Mouse (Mus musculus) myocyte (in vitro differentiated cells): ENCODE measurements at regions not wholly inside any gene's neighbourhood (a gene's known extent, or its start where the extent isn't known, plus 50 kb on each side); places are given as distances from the start of the nearest gene placed in this dataset.

Source experiments
- CEBPB ChIP-seq: IDR thresholded peaks from 2 replicates; pipeline ENCODE4 v1.6.1; 2011; ENCODE audit warnings: mild to moderate bottlenecking, moderate library complexity; ENCODE audit not compliant: poor library complexity, insufficient read depth, severe bottlenecking
- E2F4 ChIP-seq: IDR thresholded peaks from one replicate; pipeline ENCODE4 v1.6.1; 2011; ENCODE audit warnings: mild to moderate bottlenecking, control low read depth, moderate library complexity; ENCODE audit not compliant: insufficient read depth
- MAX ChIP-seq: IDR thresholded peaks from one replicate; pipeline ENCODE4 v1.6.1; 2011; ENCODE audit warnings: low read depth, mild to moderate bottlenecking, control low read depth
- MYOD1 ChIP-seq, 3 experiments: IDR thresholded peaks; one replicate each; pipeline ENCODE4 v1.6.1; 2011; ENCODE audit warnings: control low read depth in 2 of 3, low read depth in 2 of 3, mild to moderate bottlenecking in 2 of 3, moderate library complexity in 1 of 3; ENCODE audit not compliant: insufficient read length in 2 of 3, control insufficient read depth in 1 of 3
- MYOG ChIP-seq, 3 experiments: IDR thresholded peaks; one replicate each; pipeline ENCODE4 v1.6.1; 2011; ENCODE audit warnings: control low read depth in 2 of 3, low read depth in 2 of 3, mild to moderate bottlenecking in 2 of 3; ENCODE audit not compliant: insufficient read length in 2 of 3, control insufficient read depth in 1 of 3, insufficient read depth in 1 of 3
- POLR2A ChIP-seq: IDR thresholded peaks from one replicate; pipeline ENCODE4 v1.6.1; 2011; ENCODE audit warnings: low read depth, mild to moderate bottlenecking, control low read depth, moderate library complexity; ENCODE audit not compliant: insufficient read length
- POLR2AphosphoS2 ChIP-seq: IDR thresholded peaks from one replicate; pipeline ENCODE4 v1.6.1; 2011; ENCODE audit warnings: low read depth, control low read depth; ENCODE audit not compliant: insufficient read length
- TCF12 ChIP-seq: IDR thresholded peaks from one replicate; pipeline ENCODE4 v1.6.1; 2011; ENCODE audit warnings: mild to moderate bottlenecking, control low read depth; ENCODE audit not compliant: poor library complexity, insufficient read depth, severe bottlenecking
- TCF3 ChIP-seq: IDR thresholded peaks from one replicate; pipeline ENCODE4 v1.6.1; 2011; ENCODE audit warnings: low read depth, control low read depth; ENCODE audit not compliant: insufficient read length

- TF ChIP-seq TCF12 (no peak), POLR2A (no peak), MYOD1 (IDR thresholded peaks at IDR 0.05; ENCODE audit: control insufficient read depth in 1 of 3, insufficient read length in 2 of 3, low read depth in 2 of 3) (no peak), TCF3 (no peak), MYOG (IDR thresholded peaks at IDR 0.05; ENCODE audit: control insufficient read depth in 1 of 3, insufficient read depth in 1 of 3, insufficient read length in 2 of 3, low read depth in 2 of 3) (no peak), POLR2AphosphoS2 (no peak), MAX (no peak), E2F4 (no peak), CEBPB (no peak)
Observed at GRCm38 (mm10) chr15:11699929-11700328, 207.2 kb downstream of the Npr3 start.
